Comparison of ENCODE assay signal across 8 mouse cellular contexts in genomic region chr7:64839801-64840575, GRCm38 (mm10). TPM values are rescaled to one million over a fixed set of nuclear protein-coding genes. Genes with fewer than 3 reads are reported as not detected.
DNase-seq lines count a peak whose midpoint lies in the region; ATAC-seq lines count a peak whose summit lies in the region.

No protein-coding gene starts in this region.

- no peaks in the 10 kb centered on the region for H3K9me3 ChIP-seq in hindbrain, embryonic 13.5 days
- no peaks in the 10 kb centered on the region for H3K9me3 ChIP-seq in lung, embryonic 16.5 days (ENCODE audit: control insufficient read depth, low read length)

- no peaks in the 10 kb centered on the region for H3K36me3 ChIP-seq in hindbrain, embryonic 13.5 days
- no peaks in the 10 kb centered on the region for H3K36me3 ChIP-seq in lung, embryonic 16.5 days (ENCODE audit: control insufficient read depth, insufficient read depth, low read length)

- peaks cover 26% of the 10 kb centered on the region for H3K4me1 ChIP-seq in hindbrain, embryonic 13.5 days (replicated peaks)
- peaks cover 5% of the 10 kb centered on the region; the same call in 1 of the 2 replicates for H3K4me1 ChIP-seq in lung, embryonic 16.5 days (replicated peaks; ENCODE audit: control insufficient read depth, insufficient read depth, low read length)

- peak; percentile 21 for DNase-seq in urinary bladder, postnatal 14 days (ENCODE audit: low spot score)
- DNase-seq in urinary bladder, adult 2 months (ENCODE audit: low spot score): no peak
- peak; percentile 51 to 57 for DNase-seq in frontal cortex, postnatal 36 days (ENCODE audit: low spot score in 2 of 2)
- DNase-seq in layer of hippocampus, postnatal 10 days (ENCODE audit: low spot score in 2 of 2): peak; percentile 64 to 65
- DNase-seq in retina, postnatal 1 day: peak; percentile 88

- peaks cover 11% of the 10 kb centered on the region; the same call in 1 of the 2 replicates for H3K27me3 ChIP-seq in hindbrain, embryonic 13.5 days
- H3K27me3 ChIP-seq in lung, embryonic 16.5 days (ENCODE audit: control insufficient read depth, insufficient read depth, low read depth, low read length): no peaks in the 10 kb centered on the region

- H3K9ac ChIP-seq in hindbrain, embryonic 13.5 days: peak overlapping the region; percentile 43; the same call in 1 of the 2 replicates
- 0 out of 2 replicates have a peak overlapping the region, but pooled peaks have one; percentile 24 for H3K9ac ChIP-seq in lung, embryonic 16.5 days (ENCODE audit: low read length)

- H3K27ac ChIP-seq in hindbrain, embryonic 13.5 days: 0 out of 2 replicates have a peak overlapping the region, but pooled peaks have one; percentile 8
- no peak overlapping the region for H3K27ac ChIP-seq in lung, embryonic 16.5 days (ENCODE audit: low read length)

- peak overlapping the region; percentile 26 for H3K4me3 ChIP-seq in hindbrain, embryonic 13.5 days
- peak overlapping the region; percentile 33 for H3K4me3 ChIP-seq in lung, embryonic 16.5 days (ENCODE audit: low read length)

- 1% methylated on average over 17 of the region's 21 CpGs for WGBS in hindbrain, embryonic 13.5 days
- 3% methylated on average over 21 of the region's 21 CpGs for WGBS in lung, embryonic 16.5 days

- ATAC-seq in hindbrain, embryonic 13.5 days (ENCODE audit: low FRiP score): peak; percentile 63
- peak; percentile 88 for ATAC-seq in lung, embryonic 16.5 days (ENCODE audit: low read depth)
- no peak for ATAC-seq in activated CD4-positive, CD25-positive, alpha-beta regulatory T cell, adult 4 months

- peak overlapping the region; percentile 52 for H3K4me2 ChIP-seq in hindbrain, embryonic 13.5 days
- peak overlapping the region; percentile 53 for H3K4me2 ChIP-seq in lung, embryonic 16.5 days (ENCODE audit: low read depth, low read length)

RNA-seq across cellular contexts. Expression of gene Nsmce3, which starts 32.8 kb away (rescaled TPM):
- 5.7 and 6.0 TPM in 2 replicates for polyA plus RNA-seq in urinary bladder, adult 2 months (2012; rRNA removed)
- polyA plus RNA-seq in hindbrain, embryonic 13.5 days (2015; fragmentation: Nextera tagmentation; extraction: Ambion mirVana): 10.2 and 10.8 TPM in 2 replicates
- 10 to 100 TPM; 19.0 to 19.6 TPM for total RNA-seq in layer of hippocampus, postnatal 10 days (2021)
- polyA plus RNA-seq in lung, embryonic 16.5 days (2015; fragmentation: Nextera tagmentation; extraction: Ambion mirVana): 9.1 and 10.4 TPM in 2 replicates
- polyA plus RNA-seq in activated CD4-positive, CD25-positive, alpha-beta regulatory T cell, adult 4 months (2017; shearing (Covaris generic)): 1 to 10 TPM; 3.7 to 4.2 TPM
